Mouse (Mus musculus) CD8-positive naive resting alpha-beta T cell, adult 2 months (primary cell): ENCODE measurements around the gene Vmn2r74.

Experiments used
- DNase-seq, 2 experiments: peaks; one replicate each; pipeline ENCODE4 v3.0.0; 2022; ENCODE audit warnings: low read depth in 2 of 2, low spot score in 2 of 2

Vmn2r74 gene

GRCm38 (mm10) chr7:85961529-85961928, at the start of gene Vmn2r74:
Gene Vmn2r74, minus strand, starts transcription at chr7:85961629.
- DNase-seq: no peak

- no peak for DNase-seq
Measured at GRCm38 (mm10) chr7:86007533-86007932, 46.1 kb upstream of the Vmn2r74 start.
